Mouse (Mus musculus) bone marrow, adult 2 months (tissue): Measurements from ENCODE around the gene Ube2j1.

Source experiments
- CTCF ChIP-seq: fragments of 200-500 bp; IDR thresholded peaks from 2 replicates; pipeline ENCODE4 v1.5.1; 2011; ENCODE audit warnings: low read length, control low read depth; ENCODE audit not compliant: control insufficient read depth, insufficient read depth
- POLR2A ChIP-seq: fragments of 200-500 bp; IDR thresholded peaks from 2 replicates; pipeline ENCODE4 v1.6.1; 2011; ENCODE audit warnings: low read depth, mild to moderate bottlenecking, control low read depth, low read length, borderline replicate concordance; ENCODE audit not compliant: control insufficient read depth

DNA sequence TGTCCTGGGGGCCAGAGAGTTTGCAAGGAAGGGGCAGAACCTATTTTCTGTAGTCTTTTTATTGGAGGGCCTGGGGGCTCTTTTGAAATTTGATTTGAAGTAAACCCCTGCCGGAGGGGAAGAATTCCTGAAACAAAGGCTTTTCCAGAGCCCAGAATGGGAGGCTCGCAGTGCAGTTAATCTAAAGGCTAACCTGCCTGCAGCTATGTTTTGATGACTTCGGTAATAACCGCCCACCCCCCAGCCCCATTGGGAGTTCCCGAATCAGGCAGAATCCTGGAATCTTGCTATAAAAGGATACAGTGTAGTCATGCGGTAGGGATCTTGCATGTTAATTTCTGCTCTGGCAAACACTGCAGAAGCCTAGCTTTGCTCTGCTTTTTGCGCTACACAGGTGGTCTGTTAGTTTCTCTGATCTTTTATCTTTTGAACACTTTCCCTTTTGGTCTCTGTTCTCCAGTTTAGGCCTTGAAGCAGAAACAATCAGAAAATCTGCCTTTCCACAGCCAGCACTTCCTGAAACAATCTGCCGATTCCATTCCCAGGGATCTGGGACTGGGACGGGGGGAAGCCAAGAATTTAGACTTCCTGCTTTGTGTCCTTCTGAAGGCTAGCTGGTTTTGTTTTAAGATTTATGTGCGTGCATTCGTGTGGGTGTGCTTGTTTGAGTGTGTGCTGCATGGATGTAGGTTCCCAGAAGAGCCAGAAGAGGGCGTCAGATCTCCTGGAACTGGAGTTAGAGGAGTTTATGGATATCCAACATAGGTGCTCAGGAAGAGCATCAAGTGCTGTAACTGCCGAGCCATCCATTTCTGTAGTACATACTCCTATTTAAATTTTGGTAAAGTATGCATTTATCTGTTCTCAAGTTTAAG, 46.2 kb upstream of the Ube2j1 start:
- TF ChIP-seq CTCF (no peak), POLR2A (no peak)
